Mouse (Mus musculus): ENCODE measurements around the gene Snf8. TPM values are rescaled to one million over a fixed set of nuclear protein-coding genes. Genes with fewer than 3 reads are reported as not detected.
A peak's percentile ranks its signal among the peaks of the same experiment; 100 is the strongest.

The Snf8 gene
- total and polyA plus RNA-seq, 3 experiments = 48.4 to 154 (median 62.3) TPM

- H3K4me1 ChIP-seq (ENCODE audit: insufficient read depth, low read depth, low read length) = peaks cover 51% of the 10 kb centered on the region
- peak overlapping the region; percentile 83 for H3K4me3 ChIP-seq (ENCODE audit: low read depth, low read length)
- H3K27me3 ChIP-seq (ENCODE audit: insufficient read depth, low read length) = no peaks in the 10 kb centered on the region
- H3K36me3 ChIP-seq (replicated peaks) = peaks cover 15% of the 10 kb centered on the region
- DNase-seq (ENCODE audit: low spot score) (peak; percentile 53), ATAC-seq (ENCODE audit: extremely low read depth, insufficient number of reproducible peaks, low FRiP score, poor library complexity, severe bottlenecking) (no peak)
- H3K9me3 ChIP-seq (replicated peaks) = no peaks in the 10 kb centered on the region
- TF ChIP-seq GATA1 (IDR thresholded peaks at IDR 0.05; ENCODE audit: borderline replicate concordance, low read length) = no peak
These were observed 28.3 kb upstream of the Snf8 start for GRCm38 (mm10) chr11:96006367-96006851.

GRCm38 (mm10) chr11:96006852-96007515, 27.7 kb upstream of the Snf8 start:
- Histone ChIP-seq H3K9me3 (replicated peaks) (no peaks in the 10 kb centered on the region), H3K4me1 (ENCODE audit: insufficient read depth, low read depth, low read length) (peaks cover 47% of the 10 kb centered on the region), H3K27me3 (ENCODE audit: insufficient read depth, low read length) (no peaks in the 10 kb centered on the region), H3K4me3 (ENCODE audit: low read depth, low read length) (peak overlapping the region; percentile 83), H3K36me3 (replicated peaks) (peaks cover 10% of the 10 kb centered on the region)
- ATAC-seq (ENCODE audit: extremely low read depth, insufficient number of reproducible peaks, low FRiP score, poor library complexity, severe bottlenecking) (no peak), DNase-seq (ENCODE audit: low spot score) (peak; percentile 92)
- TF ChIP-seq GATA2 (IDR thresholded peaks at IDR 0.05; ENCODE audit: borderline replicate concordance, low read depth, low read length) (no peak), TAL1 (conservative IDR thresholded peaks at IDR 0.05; ENCODE audit: low read depth, low read length) (no peak), POLR2AphosphoS5 (IDR thresholded peaks at IDR 0.05; ENCODE audit: insufficient replicate concordance, low read depth, low read length) (no peak), GATA1 (IDR thresholded peaks at IDR 0.05; ENCODE audit: borderline replicate concordance, low read length) (no peak), CTCF (IDR thresholded peaks at IDR 0.05; ENCODE audit: low read depth, low read length) (no peak)

- Histone ChIP-seq H3K36me3 (replicated peaks) (peaks cover 6% of the 10 kb centered on the region), H3K27me3 (ENCODE audit: insufficient read depth, low read length) (no peaks in the 10 kb centered on the region), H3K4me3 (ENCODE audit: low read depth, low read length) (peak overlapping the region; percentile 83), H3K4me1 (ENCODE audit: insufficient read depth, low read depth, low read length) (peaks cover 47% of the 10 kb centered on the region), H3K9me3 (replicated peaks) (no peaks in the 10 kb centered on the region)
- DNase-seq (ENCODE audit: low spot score) (no peak), ATAC-seq (ENCODE audit: extremely low read depth, insufficient number of reproducible peaks, low FRiP score, poor library complexity, severe bottlenecking) (no peak)
- no peak for TF ChIP-seq TAL1 (conservative IDR thresholded peaks at IDR 0.05; ENCODE audit: low read depth, low read length)
- no peak for TF ChIP-seq GATA1 (IDR thresholded peaks at IDR 0.05; ENCODE audit: borderline replicate concordance, low read length)
- TF ChIP-seq GATA2 (IDR thresholded peaks at IDR 0.05; ENCODE audit: borderline replicate concordance, low read depth, low read length) = no peak
- TF ChIP-seq CTCF (IDR thresholded peaks at IDR 0.05; ENCODE audit: low read depth, low read length) = no peak
- no peak for TF ChIP-seq POLR2AphosphoS5 (IDR thresholded peaks at IDR 0.05; ENCODE audit: insufficient replicate concordance, low read depth, low read length)
These were observed 27.0 kb upstream of the Snf8 start for GRCm38 (mm10) chr11:96007516-96008235.

GRCm38 (mm10) chr11:96008827-96009226, 25.9 kb upstream of the Snf8 start:
- ATAC-seq (ENCODE audit: extremely low read depth, insufficient number of reproducible peaks, low FRiP score, poor library complexity, severe bottlenecking) = no peak
- Histone ChIP-seq H3K4me1 (ENCODE audit: insufficient read depth, low read depth, low read length) (peaks cover 45% of the 10 kb centered on the region), H3K27me3 (ENCODE audit: insufficient read depth, low read length) (no peaks in the 10 kb centered on the region), H3K9me3 (replicated peaks) (no peaks in the 10 kb centered on the region), H3K36me3 (replicated peaks) (no peaks in the 10 kb centered on the region), H3K4me3 (ENCODE audit: low read depth, low read length) (no peak overlapping the region)
- no peak for TF ChIP-seq GATA1 (IDR thresholded peaks at IDR 0.05; ENCODE audit: borderline replicate concordance, low read length)
- TF ChIP-seq POLR2AphosphoS5 (IDR thresholded peaks at IDR 0.05; ENCODE audit: insufficient replicate concordance, low read depth, low read length) = no peak
- TF ChIP-seq GATA2 (IDR thresholded peaks at IDR 0.05; ENCODE audit: borderline replicate concordance, low read depth, low read length) = no peak
- TF ChIP-seq CTCF (IDR thresholded peaks at IDR 0.05; ENCODE audit: low read depth, low read length) = no peak
- TF ChIP-seq TAL1 (conservative IDR thresholded peaks at IDR 0.05; ENCODE audit: low read depth, low read length) = no peak
- no peak for DNase-seq (ENCODE audit: low spot score)

- H3K36me3 ChIP-seq (replicated peaks) = no peaks in the 10 kb centered on the region
- peaks cover 42% of the 10 kb centered on the region for H3K4me1 ChIP-seq (ENCODE audit: insufficient read depth, low read depth, low read length)
- DNase-seq (ENCODE audit: low spot score) = no peak
- TF ChIP-seq GATA1 (IDR thresholded peaks at IDR 0.05; ENCODE audit: borderline replicate concordance, low read length) = no peak
- TF ChIP-seq GATA2 (IDR thresholded peaks at IDR 0.05; ENCODE audit: borderline replicate concordance, low read depth, low read length) = no peak
- TF ChIP-seq TAL1 (conservative IDR thresholded peaks at IDR 0.05; ENCODE audit: low read depth, low read length) = no peak
- no peak for TF ChIP-seq CTCF (IDR thresholded peaks at IDR 0.05; ENCODE audit: low read depth, low read length)
- TF ChIP-seq POLR2AphosphoS5 (IDR thresholded peaks at IDR 0.05; ENCODE audit: insufficient replicate concordance, low read depth, low read length) = no peak
- H3K27me3 ChIP-seq (ENCODE audit: insufficient read depth, low read length) = peaks cover 9% of the 10 kb centered on the region; the same call in 1 of the 2 replicates
- no peak overlapping the region; the same call in 1 of the 2 replicates for H3K4me3 ChIP-seq (ENCODE audit: low read depth, low read length)
- ATAC-seq (ENCODE audit: extremely low read depth, insufficient number of reproducible peaks, low FRiP score, poor library complexity, severe bottlenecking) = no peak
- no peaks in the 10 kb centered on the region for H3K9me3 ChIP-seq (replicated peaks)
These were observed 22.7 kb upstream of the Snf8 start for GRCm38 (mm10) chr11:96011982-96012381.

GRCm38 (mm10) chr11:96015421-96015820, 19.3 kb upstream of the Snf8 start:
- Histone ChIP-seq H3K36me3 (replicated peaks) (no peaks in the 10 kb centered on the region), H3K9me3 (replicated peaks) (no peaks in the 10 kb centered on the region), H3K4me3 (ENCODE audit: low read depth, low read length) (no peak overlapping the region), H3K27me3 (ENCODE audit: insufficient read depth, low read length) (peaks cover 15% of the 10 kb centered on the region), H3K4me1 (ENCODE audit: insufficient read depth, low read depth, low read length) (peaks cover 36% of the 10 kb centered on the region)
- TF ChIP-seq TAL1 (conservative IDR thresholded peaks at IDR 0.05; ENCODE audit: low read depth, low read length) (no peak), POLR2AphosphoS5 (IDR thresholded peaks at IDR 0.05; ENCODE audit: insufficient replicate concordance, low read depth, low read length) (no peak), GATA2 (IDR thresholded peaks at IDR 0.05; ENCODE audit: borderline replicate concordance, low read depth, low read length) (no peak), GATA1 (IDR thresholded peaks at IDR 0.05; ENCODE audit: borderline replicate concordance, low read length) (no peak), CTCF (IDR thresholded peaks at IDR 0.05; ENCODE audit: low read depth, low read length) (no peak)
- DNase-seq (ENCODE audit: low spot score) = no peak
- no peak for ATAC-seq (ENCODE audit: extremely low read depth, insufficient number of reproducible peaks, low FRiP score, poor library complexity, severe bottlenecking)
